Mouse (Mus musculus) megakaryocyte, adult 5-6 weeks (primary cell): Measurements from ENCODE around the gene Pnp. TPM values are rescaled to one million over a fixed set of nuclear protein-coding genes. Genes with fewer than 3 reads are reported as not detected.
"Not testable (repeated sequence)": the region's sequence is repeated elsewhere in the genome, so short reads cannot be mapped to it uniquely, and the experiment has no call there.

ENCODE experiments used
- ATAC-seq: 2 replicates; pipeline ENCODE4 v1.8.0; 2016; ENCODE audit warnings: mild to moderate bottlenecking, inconsistent platforms; ENCODE audit not compliant: poor library complexity, severe bottlenecking
- total RNA-seq, 2 experiments: library from RNA; stranded (forward) in 1 of 2; stranded (reverse) in 1 of 2; fragments of 153-499, 151-499 nt in 1 of 2; fragments of 221-1000, 200-1000 nt in 1 of 2; gene quantifications; 2 replicates each; pipeline versions ENCODE4 v1.2.3 to v1.2.4; 2015 to 2017

Gene Pnp
- total RNA-seq (2015) = 329 and 405 TPM in 2 replicates
- 158 and 204 TPM in 2 replicates for total RNA-seq (2017)

GRCm38 (mm10) chr14:50930754-50931492 is at the start of gene Pnp, which contains the start of gene Pip4p1:
Pnp (plus strand) TSS chr14:50931082.
Pip4p1 (minus strand) TSS chr14:50930856.
- ATAC-seq = peak; percentile 89

DNA sequence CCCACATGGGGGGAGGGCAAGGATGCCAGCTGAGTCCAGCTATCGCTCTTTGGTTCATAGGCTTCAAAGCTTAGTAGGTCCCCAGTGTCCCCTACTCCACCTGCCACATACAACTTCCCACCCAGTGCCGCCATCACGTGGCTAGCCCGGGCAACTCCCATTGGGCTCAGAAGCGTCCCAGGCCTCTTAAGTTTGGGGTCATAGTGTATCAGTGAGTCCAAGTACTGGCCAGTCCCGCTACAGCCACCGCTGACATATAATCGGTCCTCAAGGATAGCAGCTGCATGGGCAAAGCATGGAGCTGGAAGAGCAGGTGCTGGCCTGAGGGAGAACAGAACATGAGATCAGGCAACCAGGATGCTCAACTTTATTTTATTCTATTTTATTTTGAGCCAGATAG is 39.3 kb upstream of the Pnp start:
- no peak for ATAC-seq

- peak; percentile 30; the same call in 1 of the 2 replicates for ATAC-seq
Observed at GRCm38 (mm10) chr14:50892091-50892490, 38.8 kb upstream of the Pnp start.

DNA sequence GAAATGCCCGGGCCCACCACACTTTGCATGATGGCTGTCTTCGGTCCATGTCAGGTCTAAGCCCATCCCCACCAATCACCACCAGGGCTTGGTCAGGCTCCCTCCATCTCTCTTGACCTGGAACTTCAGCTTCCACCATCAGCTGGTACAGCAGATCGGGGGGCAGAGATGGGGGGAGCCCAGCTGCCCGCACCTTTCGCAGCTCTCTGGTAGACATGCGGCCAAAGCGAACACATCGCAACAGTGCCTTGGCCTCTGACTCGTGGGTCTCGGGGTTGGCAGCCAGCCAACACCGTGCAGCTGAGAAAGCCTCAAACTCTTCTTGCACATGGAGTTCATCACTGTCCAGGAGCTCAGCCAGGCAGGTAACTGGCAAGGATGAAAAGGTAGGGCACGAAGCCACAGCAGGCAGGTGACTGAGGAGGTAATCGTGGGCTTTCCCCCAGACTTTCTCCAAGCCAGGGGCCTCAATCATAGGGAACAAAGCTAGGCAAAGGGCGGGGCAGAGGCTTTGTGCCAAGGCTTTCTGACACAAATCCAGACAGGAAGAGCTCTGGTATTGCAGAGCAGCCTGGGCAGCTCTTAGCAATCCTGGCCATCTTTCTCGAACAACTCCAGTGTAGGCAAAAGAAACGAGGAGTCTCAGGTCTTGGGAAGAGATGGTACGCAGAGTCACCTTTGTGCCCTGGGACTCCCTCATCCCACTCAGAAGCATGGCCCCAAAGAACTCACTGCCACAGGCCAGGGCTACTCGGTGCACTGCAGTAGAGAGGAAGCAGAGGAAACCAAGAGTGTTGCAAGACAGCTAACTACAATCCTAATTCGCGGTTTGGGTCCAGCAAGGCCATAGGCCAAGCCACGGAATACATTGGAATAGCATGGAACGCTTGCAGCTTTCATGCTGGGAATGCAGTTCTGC is 38.1 kb upstream of the Pnp start:
- peak; percentile 59 for ATAC-seq

- ATAC-seq = no peak
Observed at GRCm38 (mm10) chr14:50895407-50895806, 35.5 kb upstream of the Pnp start.

DNA sequence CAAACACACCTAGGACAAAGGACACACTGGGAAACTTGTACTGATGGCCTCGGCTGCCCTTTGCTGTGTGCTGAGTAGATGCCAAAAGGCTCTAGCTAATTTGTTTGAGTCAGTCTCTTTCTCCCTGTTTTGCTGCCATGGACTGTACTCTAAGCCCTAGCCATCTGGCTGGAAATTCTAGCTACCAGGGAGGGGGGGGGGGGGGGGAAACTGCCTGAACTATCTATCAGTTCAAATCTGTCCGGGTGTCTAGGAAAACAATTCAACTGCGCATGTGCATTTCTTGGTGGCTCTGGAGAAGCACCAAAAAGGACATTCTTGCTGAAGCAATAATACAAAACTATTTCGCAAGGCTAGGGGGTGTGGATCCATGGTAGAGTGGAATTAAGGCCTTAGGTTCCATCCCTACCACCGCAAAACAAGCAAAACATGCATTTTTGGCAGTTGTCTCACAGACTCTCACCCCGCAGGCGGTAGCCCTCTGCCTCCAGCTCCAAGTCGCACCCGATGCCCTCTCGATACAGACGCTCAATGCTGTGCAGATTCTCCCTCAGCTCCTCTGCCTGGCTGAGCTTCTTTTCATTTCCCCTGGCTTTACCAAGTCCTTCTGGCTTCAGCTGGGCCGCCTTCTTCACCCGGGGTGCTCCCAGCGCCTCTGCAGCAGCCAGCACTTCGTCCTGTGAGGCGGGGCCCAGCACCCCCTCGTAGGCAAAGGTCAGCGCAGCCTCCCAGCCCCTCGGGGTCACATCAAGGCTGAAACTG is 34.7 kb upstream of the Pnp start:
- ATAC-seq = peak; percentile 58

DNA sequence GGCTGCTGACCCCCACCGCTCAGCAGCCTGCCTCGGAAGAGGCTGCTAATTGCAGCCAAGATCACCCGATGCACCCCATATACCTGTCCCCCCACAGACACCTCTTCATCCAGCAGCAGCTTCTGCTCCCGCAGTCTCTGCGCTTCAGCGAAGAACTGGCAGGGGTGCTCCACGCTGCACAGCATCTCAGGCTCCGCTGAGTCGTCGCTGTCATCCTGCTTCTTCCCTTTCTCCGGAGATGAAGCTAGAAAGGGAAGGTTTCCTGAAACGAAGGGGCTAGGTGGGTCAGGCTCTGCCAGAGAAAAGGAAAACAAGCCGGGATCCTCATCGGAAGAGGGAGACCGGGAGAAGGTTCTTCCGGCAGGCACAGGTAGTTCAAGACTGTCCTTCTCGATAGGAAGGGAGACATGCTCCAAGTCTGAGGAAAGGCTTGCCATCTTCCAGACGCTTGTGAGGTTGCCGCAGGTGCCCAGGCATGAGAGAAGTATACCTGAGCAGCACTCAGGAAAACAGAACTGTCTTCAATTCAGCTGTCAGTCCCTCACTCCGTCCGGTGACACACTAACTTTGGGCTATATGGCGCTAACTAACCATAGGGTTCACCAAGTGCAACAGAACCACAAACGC is 34.0 kb upstream of the Pnp start:
- ATAC-seq = no peak

GRCm38 (mm10) chr14:50897374-50897765 is 33.5 kb upstream of the Pnp start, which contains the start of gene Klhl33:
Klhl33 (minus strand) TSS chr14:50897507.
- ATAC-seq = no peak

- ATAC-seq = peak; percentile 65
Observed at GRCm38 (mm10) chr14:50897992-50898391, 32.9 kb upstream of the Pnp start.

- peak; percentile 93 for ATAC-seq
Observed at GRCm38 (mm10) chr14:50903973-50904827, 26.7 kb upstream of the Pnp start.

DNA sequence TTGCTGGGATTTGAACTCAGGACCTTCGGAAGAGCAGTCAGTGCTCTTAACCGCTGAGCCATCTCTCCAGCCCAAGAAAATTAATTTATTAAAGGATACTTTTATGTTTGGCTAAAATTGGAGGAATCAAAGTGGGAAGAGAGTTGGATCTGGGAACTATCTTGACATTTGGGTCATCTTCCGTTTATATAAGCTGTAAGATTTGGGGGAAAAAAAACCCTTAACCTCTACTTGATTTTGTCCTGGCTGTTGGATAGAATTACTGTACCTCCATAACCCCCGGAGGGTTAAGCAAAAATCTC is 26.1 kb upstream of the Pnp start:
- ATAC-seq = no peak

- peak; percentile 72 for ATAC-seq
Observed at GRCm38 (mm10) chr14:50905327-50905726, 25.6 kb upstream of the Pnp start.

DNA sequence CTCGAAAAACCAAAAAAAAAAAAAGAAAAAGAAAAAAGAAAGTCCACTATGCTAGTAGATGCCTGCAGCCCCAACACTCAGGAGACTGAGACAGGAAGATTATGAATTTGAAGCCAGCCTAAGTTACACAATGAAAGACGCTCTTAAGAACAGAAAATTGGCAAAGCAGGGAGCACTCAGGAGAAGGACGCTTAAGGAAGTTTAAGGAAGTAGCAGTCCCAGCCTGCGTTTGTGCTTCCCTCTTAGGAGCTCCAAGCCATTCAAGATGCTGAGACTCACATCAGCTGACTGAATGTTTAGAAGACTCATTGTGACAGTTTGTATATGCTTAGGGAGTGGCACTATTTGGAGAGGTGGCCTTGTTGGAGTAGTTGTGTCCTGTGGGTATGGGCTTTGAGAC is 22.8 kb upstream of the Pnp start:
- ATAC-seq = no peak

- ATAC-seq = no peak
Observed at GRCm38 (mm10) chr14:50911356-50911755, 19.5 kb upstream of the Pnp start.

GRCm38 (mm10) chr14:50923437-50923836 is 7.4 kb upstream of the Pnp start:
- ATAC-seq = not testable (repeated sequence)

GRCm38 (mm10) chr14:50924281-50925064 is 6.4 kb upstream of the Pnp start, which contains the start of the genes Osgep and Apex1:
Osgep (minus strand) TSS chr14:50924893.
Apex1 (plus strand) TSS chr14:50924968.
- peak; percentile 86 for ATAC-seq

DNA sequence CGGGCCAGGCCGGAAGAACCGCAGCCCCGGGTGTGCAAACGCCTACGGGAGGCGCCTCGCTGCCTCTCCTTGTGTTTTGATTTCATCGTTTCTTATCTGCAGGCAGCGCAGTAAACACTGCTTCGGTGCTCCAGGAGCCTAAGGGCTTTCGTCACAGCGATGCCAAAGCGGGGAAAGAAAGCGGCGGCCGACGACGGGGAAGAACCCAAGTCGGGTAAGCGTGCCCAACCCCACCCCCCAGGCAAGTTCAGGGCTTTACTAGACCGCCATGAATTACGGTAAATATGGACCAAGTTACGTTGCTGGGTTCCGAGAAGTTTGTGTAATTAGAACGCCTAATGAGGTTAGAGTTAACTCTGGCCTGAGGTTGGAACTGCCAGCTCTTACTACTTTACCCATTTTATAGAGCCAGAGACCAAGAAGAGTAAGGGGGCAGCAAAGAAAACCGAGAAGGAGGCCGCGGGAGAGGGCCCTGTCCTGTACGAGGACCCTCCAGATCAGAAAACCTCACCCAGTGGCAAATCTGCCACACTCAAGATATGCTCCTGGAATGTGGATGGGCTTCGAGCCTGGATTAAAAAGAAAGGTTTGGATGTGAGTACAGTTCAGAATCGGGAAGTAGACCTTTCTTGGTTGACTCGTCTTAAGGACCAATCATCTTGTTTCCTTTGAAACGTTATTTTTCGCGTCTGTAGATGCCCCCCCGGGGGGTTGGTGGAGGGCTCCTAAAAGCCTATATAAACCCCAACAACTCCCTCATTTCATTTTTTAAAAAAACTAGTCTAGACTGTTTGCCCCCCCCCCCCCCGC is 5.6 kb upstream of the Pnp start:
- peak; percentile 20 for ATAC-seq

DNA sequence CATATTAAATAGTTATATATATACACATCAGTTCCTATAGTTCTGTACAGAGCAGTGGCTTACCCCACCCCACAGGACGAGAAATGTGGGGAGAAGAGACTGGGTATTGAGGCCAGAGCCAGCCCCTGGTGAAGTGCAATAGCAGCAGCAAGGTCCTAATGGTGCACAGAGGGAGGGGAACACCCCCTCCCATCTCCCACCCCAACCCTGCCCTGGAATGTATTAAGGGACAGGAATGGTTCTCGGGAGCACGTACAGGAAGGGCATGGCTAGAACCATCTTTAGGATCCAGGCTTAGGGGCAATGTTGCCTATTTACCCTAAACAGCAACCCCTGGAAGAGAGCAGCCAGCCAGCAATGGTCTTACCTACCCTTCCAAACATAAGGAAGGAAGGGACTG is 3.5 kb upstream of the Pnp start:
- ATAC-seq = no peak
